Mouse (Mus musculus) granulocyte monocyte progenitor cell, adult 5-6 weeks (primary cell): ENCODE measurements around the gene Veph1. TPM values are rescaled to one million over a fixed set of nuclear protein-coding genes. Genes with fewer than 3 reads are reported as not detected.
"Not testable (repeated sequence)": the region's sequence is repeated elsewhere in the genome, so short reads cannot be mapped to it uniquely, and the experiment has no call there.

Experiments used
- ATAC-seq: replicated peaks from 2 replicates; pipeline ENCODE4 v1.8.0; 2016; ENCODE audit warnings: mild to moderate bottlenecking, moderate TSS enrichment, inconsistent platforms; ENCODE audit not compliant: poor library complexity, severe bottlenecking
- total RNA-seq, 2 experiments: library from RNA; stranded (forward) in 1 of 2; stranded (reverse) in 1 of 2; fragments of 200-712, 200-1000 nt in 1 of 2; fragments of >200 nt in 1 of 2; fragmentation: Nextera tagmentation in 1 of 2; gene quantifications; 2 replicates each; pipeline ENCODE4 v1.2.3; 2014 to 2017

The Veph1 gene
- total RNA-seq, 2 experiments from 2014 or later: not detected

DNA sequence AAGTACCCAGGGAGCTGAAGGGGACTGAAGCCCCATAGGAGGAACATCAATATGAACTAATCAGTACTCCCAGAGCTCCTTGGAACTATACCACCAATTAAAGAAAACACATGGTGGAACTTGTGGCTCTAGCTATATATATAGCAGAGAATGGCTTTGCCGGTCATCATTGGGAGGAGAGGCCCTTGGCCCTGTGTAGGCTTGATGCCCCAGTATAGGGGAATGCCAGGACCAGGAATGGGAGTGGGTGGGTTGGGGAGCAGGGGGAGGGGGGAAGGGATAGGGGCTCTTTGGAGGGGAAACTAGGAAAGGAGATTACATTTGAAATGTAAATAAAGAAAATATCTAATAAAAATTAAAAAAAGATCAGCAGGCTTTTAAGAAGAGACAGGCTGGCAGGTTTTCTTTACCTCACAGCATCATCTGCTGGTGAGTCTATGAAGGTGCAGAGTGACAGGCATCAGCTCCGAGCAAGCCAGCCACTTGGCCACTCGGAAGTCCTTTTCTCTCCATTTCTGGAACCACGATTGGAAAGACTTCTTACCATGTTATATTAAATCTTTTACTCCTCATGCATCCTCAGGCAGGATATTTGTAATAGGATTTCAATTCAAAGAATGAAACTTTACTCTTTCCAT is 60.3 kb downstream of the Veph1 start:
- not testable (repeated sequence) for ATAC-seq

DNA sequence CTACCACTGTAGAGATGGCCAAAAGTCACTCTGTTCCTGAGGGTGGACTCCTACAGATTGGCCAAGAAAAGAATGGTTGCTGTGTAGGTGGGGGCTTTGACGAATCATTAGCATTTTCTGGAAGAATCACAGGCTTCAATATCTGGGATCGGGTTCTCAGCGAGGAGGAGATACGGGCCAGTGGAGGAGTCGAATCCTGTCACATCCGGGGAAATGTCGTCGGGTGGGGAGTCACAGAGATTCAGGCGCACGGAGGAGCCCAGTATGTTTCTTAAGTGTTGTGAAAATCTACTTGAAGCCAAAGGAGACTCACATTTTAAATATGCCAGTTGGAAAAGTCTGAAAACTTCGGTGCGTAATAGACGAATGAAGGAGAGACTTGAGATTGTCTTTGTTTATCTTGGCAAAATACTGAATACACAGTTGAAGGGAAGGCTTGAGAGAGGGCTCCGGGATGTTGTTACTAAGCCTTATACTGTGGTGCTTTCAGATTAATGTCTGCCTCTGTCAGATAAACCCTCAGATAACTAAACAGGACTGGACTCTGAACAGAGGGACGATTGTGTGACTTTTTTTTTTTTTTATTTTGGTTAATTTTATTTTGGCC is 71.6 kb downstream of the Veph1 start:
- ATAC-seq: no peak

DNA sequence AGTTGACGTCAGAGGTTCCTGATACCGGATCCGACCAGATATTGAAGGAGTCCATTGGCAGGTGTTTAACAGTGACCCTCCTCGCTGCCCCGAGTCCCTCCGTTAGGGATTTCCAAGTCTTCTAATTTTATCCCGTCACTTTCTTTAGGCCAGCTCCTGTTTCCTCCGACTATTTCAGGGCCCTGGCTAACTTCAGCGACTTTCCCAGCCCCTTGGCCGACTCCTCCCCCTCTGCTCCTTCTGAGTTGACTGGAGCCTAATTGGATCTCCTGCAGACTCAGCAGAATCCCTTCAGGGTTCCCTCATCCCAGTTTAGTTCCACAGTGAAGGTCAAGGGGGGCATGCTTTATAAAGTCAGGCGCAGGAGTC is 75.4 kb downstream of the Veph1 start:
- ATAC-seq: no peak

DNA sequence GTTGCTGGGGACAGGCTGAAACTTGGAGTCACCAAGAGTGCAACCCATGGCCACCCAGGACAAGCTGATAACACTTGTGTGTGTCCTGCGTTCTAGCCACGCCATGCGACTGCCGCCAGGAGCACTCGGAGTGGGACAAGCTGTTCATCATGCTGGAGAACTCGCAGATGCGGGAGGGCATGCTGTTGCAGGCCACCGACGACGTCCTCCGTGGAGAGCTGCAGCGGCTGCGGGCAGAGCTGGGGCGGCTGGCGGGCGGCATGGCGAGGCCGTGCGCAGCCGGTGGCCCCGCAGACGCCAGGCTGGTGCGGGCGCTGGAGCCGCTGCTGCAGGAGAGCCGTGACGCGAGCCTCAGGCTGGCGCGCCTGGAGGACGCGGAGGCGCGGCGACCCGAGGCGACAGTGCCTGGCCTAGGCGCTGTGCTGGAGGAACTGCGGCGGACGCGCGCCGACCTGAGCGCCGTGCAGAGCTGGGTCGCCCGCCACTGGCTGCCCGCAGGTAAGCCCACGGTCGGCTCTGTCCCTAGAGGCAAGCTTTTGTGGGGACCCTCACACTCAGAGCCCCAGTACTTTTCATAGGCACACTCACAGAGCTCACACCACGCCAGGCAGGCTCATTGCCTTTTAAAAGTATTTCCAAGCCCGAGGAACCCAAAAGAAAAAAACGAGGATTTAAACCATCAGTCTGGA is 75.9 kb downstream of the Veph1 start:
- ATAC-seq: peak; percentile 80

DNA sequence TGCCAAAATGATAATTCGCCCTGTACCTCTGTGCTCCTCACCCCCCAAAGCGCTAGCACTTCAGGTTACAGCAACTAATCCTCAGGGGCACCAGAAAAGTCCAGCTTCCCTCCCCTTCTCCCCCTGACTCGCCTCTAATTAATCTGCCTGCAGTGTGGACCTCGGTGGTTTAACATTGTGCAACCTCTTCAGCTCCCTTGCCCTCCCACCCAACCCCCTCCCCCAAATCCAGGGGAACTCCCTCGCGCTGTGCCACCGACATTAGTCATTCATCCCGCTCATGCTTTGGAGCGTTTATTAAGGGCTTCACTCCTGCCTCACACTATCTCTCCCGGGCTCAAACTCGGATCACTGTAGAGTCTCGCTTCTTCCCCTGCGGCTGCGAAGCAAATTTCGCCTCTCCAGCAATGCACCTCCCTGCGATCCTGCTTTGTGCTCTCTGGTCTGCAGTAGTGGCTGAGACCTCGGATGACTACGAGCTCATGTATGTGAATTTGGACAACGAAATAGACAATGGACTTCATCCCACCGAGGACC is 76.9 kb downstream of the Veph1 start, which contains the start of gene Ptx3:
Ptx3 (plus strand) TSS at position 256 of the 537 bp plus-strand sequence.
- peak; percentile 46; the same call in 1 of the 2 replicates for ATAC-seq

DNA sequence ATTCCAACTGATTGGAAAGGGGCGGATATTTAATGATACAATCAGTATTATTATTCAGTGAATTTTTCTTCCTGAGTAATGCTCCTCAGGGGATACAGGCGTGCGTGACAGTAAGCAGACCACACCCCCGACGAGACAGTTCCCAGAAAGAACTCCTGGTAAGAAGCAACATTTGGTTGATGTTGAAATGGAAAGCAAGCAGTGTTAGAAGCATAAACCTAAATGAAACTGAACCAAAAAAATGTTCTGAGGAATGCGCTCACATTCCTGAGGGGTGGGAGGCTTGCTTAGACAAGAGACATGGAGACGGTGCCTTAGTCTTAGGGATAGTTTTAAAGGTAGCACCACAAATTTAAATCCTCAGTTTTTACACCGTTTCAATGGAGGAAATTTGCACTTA is 80.9 kb downstream of the Veph1 start:
- ATAC-seq: no peak

DNA sequence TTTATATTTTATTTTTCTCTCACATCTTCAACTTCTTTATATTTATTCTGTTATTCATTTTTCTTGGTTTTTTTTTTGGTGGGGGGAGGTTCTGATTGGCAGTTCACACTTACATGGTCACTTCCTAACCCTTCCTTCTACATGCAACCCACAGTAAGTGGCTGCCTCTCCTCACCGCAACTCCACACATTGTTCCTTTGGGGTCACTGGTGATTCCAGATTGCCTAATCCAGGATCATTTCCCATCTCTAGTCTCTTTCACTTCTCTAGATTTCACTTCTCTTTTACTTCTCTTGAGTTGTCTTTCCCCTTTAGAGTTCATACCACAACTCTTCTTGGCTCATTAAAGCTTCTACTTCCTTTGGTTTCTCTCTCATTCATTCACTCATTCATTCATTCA is 83.1 kb downstream of the Veph1 start:
- ATAC-seq: peak; percentile 98

DNA sequence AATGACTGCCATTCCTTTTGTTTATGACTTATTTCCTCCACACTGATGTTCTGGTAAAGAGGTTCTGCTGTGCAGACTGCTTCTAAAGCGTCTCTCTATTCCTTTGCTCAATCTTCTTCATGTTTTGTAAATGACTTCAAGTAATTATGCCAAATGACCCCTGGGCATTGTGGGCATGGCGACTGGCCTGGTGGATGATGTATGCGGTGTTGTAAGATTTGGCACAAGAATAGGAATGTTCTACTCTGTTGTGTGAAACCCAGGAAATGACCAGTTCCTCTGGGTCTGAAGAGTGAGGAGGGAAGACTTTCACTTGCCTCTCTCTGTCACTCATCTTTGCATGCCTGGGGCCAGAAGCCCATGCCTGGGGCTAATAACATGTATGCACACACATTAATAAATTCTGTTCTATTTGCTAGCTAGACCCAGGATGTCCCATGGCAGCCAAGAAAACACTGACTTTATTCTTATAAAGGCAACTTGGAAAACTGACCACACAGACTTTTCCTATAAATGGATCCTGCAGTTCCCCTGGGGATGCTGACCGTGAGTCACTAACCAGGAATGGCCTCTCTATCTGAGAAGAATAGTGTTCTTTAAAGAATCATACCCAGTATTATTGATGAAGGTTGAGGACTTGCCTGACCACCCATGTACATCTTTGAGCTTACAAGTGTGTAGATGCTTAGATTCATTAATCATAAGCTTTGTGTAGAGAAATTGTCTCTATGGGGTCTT is 87.6 kb downstream of the Veph1 start:
- ATAC-seq: no peak

DNA sequence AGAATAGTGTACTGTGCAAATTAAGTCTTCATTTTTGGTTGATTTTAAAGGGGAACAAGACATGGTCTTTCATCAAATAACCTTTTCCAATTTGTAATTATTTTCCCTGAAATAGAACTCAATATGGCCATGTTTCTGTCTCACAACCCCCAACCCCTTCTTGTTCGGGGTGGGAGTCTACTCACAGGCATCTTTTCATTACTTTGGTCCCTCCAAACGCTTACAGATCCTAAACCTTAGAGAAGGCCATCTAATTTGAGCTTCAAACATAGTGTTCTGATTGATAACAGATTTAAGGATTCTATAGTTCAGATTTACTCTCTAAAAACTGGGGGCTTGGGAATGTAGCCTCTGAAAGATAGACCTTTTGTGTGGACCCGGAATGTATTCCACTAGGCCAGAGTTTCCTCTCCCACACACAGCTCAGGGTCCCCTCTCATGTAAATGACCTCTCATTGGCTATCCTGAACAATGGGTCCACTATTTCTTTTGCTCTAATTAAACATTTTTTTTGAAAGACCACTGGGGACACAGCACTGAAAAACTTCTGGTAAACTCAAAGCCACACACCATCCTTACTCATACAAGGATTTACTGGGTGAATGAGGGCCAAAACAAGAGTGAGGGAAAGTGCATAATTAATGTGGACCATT is 102.6 kb downstream of the Veph1 start:
- no peak for ATAC-seq

DNA sequence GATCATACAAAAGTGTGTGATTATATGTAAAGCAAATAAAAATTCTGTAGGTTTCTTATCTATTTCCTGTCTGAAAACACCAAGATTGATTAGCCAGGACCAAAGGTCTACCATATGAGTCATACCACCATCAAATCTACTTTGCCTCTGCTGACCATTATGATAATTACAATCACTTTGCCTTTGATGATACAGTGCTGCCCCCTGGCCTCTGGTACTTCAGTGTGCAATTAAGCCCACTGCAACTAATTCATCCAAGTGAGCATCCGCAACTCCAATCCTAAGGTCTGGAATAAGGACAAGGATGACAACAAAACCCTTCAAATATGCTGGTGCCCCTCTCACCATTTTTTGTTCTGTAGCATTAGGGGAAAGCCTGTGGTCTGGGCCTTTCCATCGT is 117.0 kb downstream of the Veph1 start:
- no peak for ATAC-seq

DNA sequence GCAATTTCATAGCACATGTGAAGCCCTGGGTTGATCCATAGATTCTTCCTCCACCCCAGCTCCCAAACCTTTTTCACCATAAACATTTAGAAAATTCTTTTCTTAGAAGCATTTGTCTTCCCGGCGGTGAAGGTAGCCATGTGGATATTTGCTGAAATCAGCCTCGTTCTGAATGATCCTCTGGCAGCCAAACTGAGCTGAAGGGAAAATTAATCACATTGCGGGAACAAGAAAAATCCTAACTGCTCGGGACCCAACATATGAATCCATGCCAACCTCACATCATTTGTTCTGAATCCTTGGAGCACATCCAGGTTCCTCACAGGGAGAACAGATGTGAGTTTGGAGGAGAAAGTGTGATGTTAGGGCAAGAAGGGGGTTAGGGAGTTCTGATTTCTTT is 123.7 kb downstream of the Veph1 start:
- no peak for ATAC-seq

DNA sequence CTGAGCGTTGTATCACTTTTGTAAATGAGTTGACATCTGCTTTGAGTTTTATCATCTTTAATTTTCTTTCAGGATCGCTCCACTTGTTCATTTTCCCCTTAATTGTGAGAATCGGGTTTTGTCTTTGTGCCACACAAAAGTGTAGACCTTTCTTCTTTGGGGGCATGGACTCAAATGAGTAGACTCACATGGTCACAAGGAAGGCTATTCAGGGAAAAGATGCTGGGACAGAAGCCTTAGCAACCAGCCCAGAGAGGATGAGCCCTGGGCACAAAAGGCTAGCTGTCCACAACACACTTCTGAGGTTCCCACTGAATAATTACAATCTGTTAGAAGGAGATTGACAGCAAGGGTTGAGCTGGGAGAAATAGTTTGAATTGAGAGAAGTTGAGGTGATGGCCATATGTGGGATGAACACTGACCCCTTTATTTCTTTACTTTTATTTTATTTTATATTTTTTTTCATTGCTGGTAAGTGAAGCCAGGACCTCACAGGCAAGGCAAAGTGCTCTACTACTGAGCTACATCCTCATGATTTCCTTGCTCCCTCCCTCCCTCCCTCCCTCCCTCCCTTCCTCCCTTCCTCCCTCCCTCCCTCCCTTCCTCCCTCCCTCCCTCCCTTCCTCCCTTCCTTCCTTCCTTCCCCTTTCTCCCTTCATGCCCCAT is 126.6 kb downstream of the Veph1 start:
- no peak for ATAC-seq

DNA sequence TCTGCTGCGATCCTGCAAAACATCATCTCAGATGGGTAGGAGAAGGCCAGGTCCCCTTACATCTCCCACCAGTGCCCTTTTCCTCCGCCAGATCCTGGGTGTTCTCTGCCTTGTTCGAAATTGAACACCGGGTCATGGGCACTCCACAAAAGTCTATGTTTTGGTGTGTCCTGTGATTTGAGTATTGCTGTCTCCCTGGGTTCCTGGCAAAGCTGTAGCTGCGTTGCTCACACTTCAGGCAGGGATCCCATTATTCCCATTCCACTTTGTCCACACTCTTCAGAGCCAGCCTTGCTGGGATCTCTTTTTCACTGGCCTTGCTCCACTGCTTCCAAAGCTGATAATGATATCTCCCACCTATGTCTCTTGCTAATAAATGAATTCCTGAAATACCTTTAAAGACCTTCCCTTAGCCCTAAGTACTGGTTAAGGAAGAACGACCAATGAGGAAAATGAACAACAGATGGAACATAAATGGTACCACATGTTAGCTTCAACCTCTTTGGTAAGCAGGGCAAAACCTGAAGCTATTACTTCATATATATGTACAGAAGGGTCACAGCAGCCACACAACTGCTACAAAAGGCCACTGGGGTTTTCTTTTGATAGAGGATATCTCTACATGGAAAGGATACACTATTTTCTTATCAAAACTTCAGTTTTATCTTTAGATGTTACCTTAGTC is 129.9 kb downstream of the Veph1 start:
- ATAC-seq: no peak

DNA sequence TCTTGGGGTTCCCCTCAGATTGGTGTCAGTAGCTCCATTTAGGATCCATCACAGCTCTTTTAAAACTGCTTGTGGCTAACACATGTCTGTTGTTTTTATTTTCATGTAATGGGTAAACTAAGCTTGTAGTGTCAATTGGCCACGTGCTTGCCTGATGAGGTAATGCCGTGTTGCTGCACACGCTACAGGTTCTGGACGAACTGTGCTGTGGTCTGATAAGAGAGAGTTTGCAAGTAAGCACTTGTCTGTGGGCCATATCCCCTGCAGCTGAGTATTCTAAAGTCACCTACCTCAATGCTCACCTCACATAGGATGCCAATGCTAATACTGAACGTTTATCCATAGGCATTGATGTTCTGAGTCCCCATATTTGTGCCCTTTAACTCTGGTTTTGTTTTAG is 131.6 kb downstream of the Veph1 start:
- no peak for ATAC-seq

DNA sequence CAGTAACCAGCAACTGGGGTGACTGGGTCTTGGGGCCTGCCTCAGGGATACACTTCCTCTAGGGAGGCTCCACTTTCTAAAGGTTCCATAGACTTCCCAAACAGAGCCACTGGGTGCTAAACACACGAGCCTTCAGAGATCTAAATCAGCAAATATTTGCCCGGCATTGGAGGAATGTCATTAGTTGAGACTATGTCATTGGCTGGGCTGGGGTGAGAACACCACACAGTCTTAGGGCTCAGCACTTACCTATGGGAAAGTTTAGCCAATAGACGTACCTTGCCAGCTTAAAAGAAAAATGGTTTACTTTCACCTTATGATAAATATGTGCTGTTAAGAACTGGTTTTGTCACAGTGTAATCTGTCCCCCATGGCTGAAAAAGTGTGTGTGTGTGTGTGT is 132.1 kb downstream of the Veph1 start:
- no peak for ATAC-seq

DNA sequence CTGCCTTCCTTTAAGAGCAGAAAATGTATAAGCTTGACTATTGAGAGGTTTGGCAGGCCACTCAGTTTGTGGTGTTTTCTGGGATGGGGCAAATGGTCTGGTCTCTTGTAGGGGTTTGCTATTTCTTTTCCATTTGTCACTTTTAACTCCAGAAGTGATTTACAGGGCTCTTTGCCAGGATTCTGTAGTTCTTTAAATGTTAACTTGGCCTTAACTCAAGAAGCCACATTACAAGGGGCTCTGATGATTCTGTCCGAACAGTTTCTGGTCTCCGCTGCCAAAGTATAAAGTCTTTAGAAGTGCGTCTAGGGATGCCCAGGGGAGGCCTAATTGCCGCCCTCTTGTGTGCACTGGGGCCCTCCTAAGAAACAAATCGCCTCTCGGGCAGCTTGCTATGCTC is 134.0 kb downstream of the Veph1 start:
- ATAC-seq: no peak

DNA sequence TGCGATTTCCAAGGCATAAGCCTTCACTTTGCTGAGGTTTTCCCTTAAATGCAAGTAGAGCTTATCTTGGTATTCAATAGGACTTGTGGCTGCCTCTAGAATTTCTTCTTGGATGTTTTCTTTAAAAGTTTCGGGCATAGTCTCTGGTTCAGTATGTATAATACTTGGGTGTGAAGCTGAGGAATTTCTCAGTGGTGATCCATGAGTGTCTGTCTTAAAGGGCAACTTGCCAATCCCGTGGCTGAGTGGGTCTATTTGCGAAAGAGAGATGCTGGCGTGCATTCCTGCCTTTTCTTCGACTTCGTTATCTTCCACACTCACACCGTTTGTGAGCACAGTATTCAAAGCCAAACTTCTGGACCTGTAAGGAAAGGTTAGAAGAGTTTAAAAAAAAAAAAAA is 138.7 kb downstream of the Veph1 start:
- no peak for ATAC-seq

DNA sequence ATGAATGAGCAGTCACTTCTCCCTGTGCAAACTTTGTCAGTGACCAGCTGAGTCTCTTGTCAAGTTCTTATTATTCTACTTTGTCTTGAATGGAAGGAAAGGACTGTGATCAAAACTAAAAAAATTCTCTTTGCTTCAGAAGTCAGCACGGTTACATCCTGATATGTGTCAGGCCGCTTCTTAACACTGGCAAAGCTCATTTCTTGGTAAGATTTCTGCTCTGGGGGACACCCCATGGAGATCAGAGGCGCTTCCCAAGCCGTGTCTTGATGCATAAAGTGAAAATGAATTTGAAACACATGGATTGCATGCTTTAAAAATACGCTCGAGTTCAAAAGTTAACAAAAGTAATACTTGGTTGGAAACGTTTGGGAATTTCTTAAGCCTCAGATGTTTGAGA is 159.0 kb downstream of the Veph1 start:
- no peak for ATAC-seq

DNA sequence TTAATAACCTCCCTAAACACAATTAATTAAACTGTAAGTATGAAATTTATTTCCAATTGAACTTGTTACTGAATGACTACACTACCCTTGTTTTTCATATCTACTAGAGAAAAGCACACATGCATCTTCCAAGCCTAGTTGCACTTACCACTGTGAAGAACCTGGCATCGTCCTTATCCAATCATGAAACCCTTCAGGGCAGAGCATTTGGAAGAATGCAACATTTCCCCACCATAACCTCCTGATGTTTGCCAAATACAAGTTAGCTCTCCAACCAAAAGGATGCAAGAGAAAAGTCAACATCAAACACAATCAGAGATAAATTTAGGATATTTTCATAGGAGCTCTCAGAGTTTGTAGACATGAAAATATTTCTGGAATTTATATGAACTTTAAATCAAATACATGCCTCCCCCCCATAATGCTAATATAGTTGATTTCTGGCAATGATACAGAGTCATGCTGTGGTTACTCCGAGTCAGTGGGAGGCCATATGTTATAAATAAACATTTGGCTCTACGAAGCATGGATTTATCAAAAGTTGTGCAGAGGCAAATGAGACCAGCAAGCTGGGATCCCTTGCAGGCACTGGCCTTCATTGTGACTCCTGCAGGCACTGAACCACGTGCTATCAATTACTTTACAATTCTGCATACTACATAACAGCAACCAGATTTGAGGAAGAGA is 165.2 kb downstream of the Veph1 start:
- ATAC-seq: no peak
